Mouse (Mus musculus) hindbrain, embryonic 12.5 days (tissue): ENCODE results near the gene Gfra1. TPM values are rescaled to one million over a fixed set of nuclear protein-coding genes. Genes with fewer than 3 reads are reported as not detected.
A peak's percentile ranks its signal among the peaks of the same experiment; 100 is the strongest.

Experiments used
- ATAC-seq: fragments of 200-750 bp; cut with Nextera tagmentation; 2 replicates; pipeline ENCODE4 v1.8.0; 2017; ENCODE audit warnings: moderate TSS enrichment; ENCODE audit not compliant: low FRiP score
- H3K27ac ChIP-seq: fragments of 300-500 bp; sonication (generic); 2 replicates; pipeline ENCODE4 v1.5.1; 2016; ENCODE audit warnings: mild to moderate bottlenecking
- H3K27me3 ChIP-seq: fragments of 300-500 bp; sonication (generic); 2 replicates; pipeline ENCODE4 v1.6.1; 2016; ENCODE audit warnings: mild to moderate bottlenecking
- H3K36me3 ChIP-seq: fragments of 300-500 bp; sonication (generic); 2 replicates; pipeline ENCODE4 v1.6.1; 2016; ENCODE audit warnings: mild to moderate bottlenecking
- H3K4me1 ChIP-seq: fragments of 300-500 bp; sonication (generic); 2 replicates; pipeline ENCODE4 v1.6.1; 2016
- H3K4me2 ChIP-seq: fragments of 300-500 bp; sonication (generic); replicated peaks from 2 replicates; pipeline ENCODE4 v1.6.1; 2016; ENCODE audit warnings: mild to moderate bottlenecking
- H3K4me3 ChIP-seq: fragments of 300-500 bp; sonication (generic); 2 replicates; pipeline ENCODE4 v1.5.1; 2016; ENCODE audit warnings: mild to moderate bottlenecking
- H3K9ac ChIP-seq: fragments of 300-500 bp; sonication (generic); 2 replicates; pipeline ENCODE4 v1.6.1; 2016; ENCODE audit warnings: mild to moderate bottlenecking, moderate library complexity
- H3K9me3 ChIP-seq: fragments of 300-500 bp; sonication (generic); replicated peaks from 2 replicates; pipeline ENCODE4 v1.6.1; 2016; ENCODE audit warnings: mild to moderate bottlenecking
- WGBS: fragments of 180-500 bp; shearing (Covaris S2); methylation state at CpG from one replicate; pipeline ENCODE4 v1.1.7; 2016; 5-methylcytosine and 5-hydroxymethylcytosine counted together
- polyA plus RNA-seq: library from polyadenylated mRNA; unstranded; fragments of >200 nt; fragmentation: Nextera tagmentation; extraction: Ambion mirVana; gene quantifications from 2 replicates; pipeline ENCODE4 v1.2.1, GENCODE M21; 2016

Gene Gfra1
- polyA plus RNA-seq, 1 experiment from 2014 or later: 59.8 TPM

GRCm38 (mm10) chr19:58259250-58259649 is 196.5 kb downstream of the Gfra1 start:
- Histone ChIP-seq H3K27ac (no peak overlapping the region), H3K4me2 (no peak overlapping the region), H3K9ac (no peak overlapping the region), H3K9me3 (no peaks in the 10 kb centered on the region), H3K36me3 (peaks cover 9% of the 10 kb centered on the region; the same call in 1 of the 2 replicates), H3K4me1 (peaks cover 10% of the 10 kb centered on the region; the same call in 1 of the 2 replicates), H3K4me3 (no peak overlapping the region), H3K27me3 (peaks cover 14% of the 10 kb centered on the region)
- no peak for ATAC-seq
- 36% methylated on average over 2 of the region's 2 CpGs for WGBS

- H3K4me2 ChIP-seq: no peak overlapping the region
- H3K9me3 ChIP-seq: no peaks in the 10 kb centered on the region
- no peak overlapping the region for H3K4me3 ChIP-seq
- no peak for ATAC-seq
- WGBS: 98% methylated on average over 3 of the region's 3 CpGs
- peaks cover 4% of the 10 kb centered on the region; the same call in 1 of the 2 replicates for H3K27me3 ChIP-seq
- H3K27ac ChIP-seq: no peak overlapping the region
- H3K9ac ChIP-seq: no peak overlapping the region
- peaks cover 10% of the 10 kb centered on the region; the same call in 1 of the 2 replicates for H3K4me1 ChIP-seq
- 0 out of 2 replicates have a peak, but pooled peaks cover 3% of the 10 kb centered on the region for H3K36me3 ChIP-seq
These were observed 199.2 kb downstream of the Gfra1 start for GRCm38 (mm10) chr19:58256485-58256884.

GRCm38 (mm10) chr19:58255394-58255793 is 200.3 kb downstream of the Gfra1 start:
- 86% methylated on average over 7 of the region's 7 CpGs for WGBS
- no peak for ATAC-seq
- no peaks in the 10 kb centered on the region for H3K9me3 ChIP-seq
- H3K4me1 ChIP-seq: peaks cover 7% of the 10 kb centered on the region; the same call in 1 of the 2 replicates
- H3K4me2 ChIP-seq: no peak overlapping the region
- H3K36me3 ChIP-seq: 0 out of 2 replicates have a peak, but pooled peaks cover 3% of the 10 kb centered on the region
- no peak overlapping the region for H3K4me3 ChIP-seq
- H3K9ac ChIP-seq: no peak overlapping the region
- no peaks in the 10 kb centered on the region; the same call in 1 of the 2 replicates for H3K27me3 ChIP-seq
- H3K27ac ChIP-seq: no peak overlapping the region

- H3K36me3 ChIP-seq: 0 out of 2 replicates have a peak, but pooled peaks cover 3% of the 10 kb centered on the region
- no peak overlapping the region for H3K9ac ChIP-seq
- 69% methylated on average over 3 of the region's 3 CpGs for WGBS
- H3K4me3 ChIP-seq: no peak overlapping the region
- ATAC-seq: no peak
- H3K9me3 ChIP-seq: no peaks in the 10 kb centered on the region
- H3K4me1 ChIP-seq: no peaks in the 10 kb centered on the region
- no peak overlapping the region for H3K4me2 ChIP-seq
- H3K27me3 ChIP-seq: no peaks in the 10 kb centered on the region; the same call in 1 of the 2 replicates
- no peak overlapping the region for H3K27ac ChIP-seq
These were observed 201.5 kb downstream of the Gfra1 start for GRCm38 (mm10) chr19:58254172-58254571.

GRCm38 (mm10) chr19:58251698-58252097 is 204.0 kb downstream of the Gfra1 start:
- Histone ChIP-seq H3K4me3 (no peak overlapping the region), H3K9ac (no peak overlapping the region), H3K27me3 (no peaks in the 10 kb centered on the region; the same call in 1 of the 2 replicates), H3K36me3 (0 out of 2 replicates have a peak, but pooled peaks cover 3% of the 10 kb centered on the region), H3K4me1 (0 out of 2 replicates have a peak, but pooled peaks cover 3% of the 10 kb centered on the region), H3K27ac (no peak overlapping the region), H3K9me3 (no peaks in the 10 kb centered on the region), H3K4me2 (no peak overlapping the region)
- 89% methylated on average over 4 of the region's 4 CpGs for WGBS
- no peak for ATAC-seq

GRCm38 (mm10) chr19:58251095-58251494 is 204.6 kb downstream of the Gfra1 start:
- no peak overlapping the region for H3K4me2 ChIP-seq

GRCm38 (mm10) chr19:58250237-58250636 is 205.5 kb downstream of the Gfra1 start:
- ATAC-seq: no peak
- 87% methylated on average over 8 of the region's 8 CpGs for WGBS
- Histone ChIP-seq H3K9ac (no peak overlapping the region), H3K4me3 (no peak overlapping the region), H3K9me3 (no peaks in the 10 kb centered on the region), H3K4me1 (0 out of 2 replicates have a peak, but pooled peaks cover 3% of the 10 kb centered on the region), H3K27me3 (no peaks in the 10 kb centered on the region; the same call in 1 of the 2 replicates), H3K4me2 (no peak overlapping the region), H3K27ac (no peak overlapping the region), H3K36me3 (no peaks in the 10 kb centered on the region)

More at GRCm38 (mm10) chr19:58251095-58251494, 204.6 kb downstream of the Gfra1 start:
- no peak overlapping the region for H3K4me3 ChIP-seq
- no peaks in the 10 kb centered on the region; the same call in 1 of the 2 replicates for H3K27me3 ChIP-seq
- H3K9ac ChIP-seq: no peak overlapping the region
- 69% methylated on average over 6 of the region's 6 CpGs for WGBS
- 0 out of 2 replicates have a peak, but pooled peaks cover 3% of the 10 kb centered on the region for H3K4me1 ChIP-seq
- no peaks in the 10 kb centered on the region for H3K9me3 ChIP-seq
- H3K27ac ChIP-seq: no peak overlapping the region
- ATAC-seq: no peak
- 0 out of 2 replicates have a peak, but pooled peaks cover 3% of the 10 kb centered on the region for H3K36me3 ChIP-seq

- H3K4me3 ChIP-seq: no peak overlapping the region
- H3K4me1 ChIP-seq: peaks cover 17% of the 10 kb centered on the region
- no peak overlapping the region for H3K27ac ChIP-seq
- ATAC-seq: no peak
- H3K4me2 ChIP-seq: no peak overlapping the region
- no peaks in the 10 kb centered on the region for H3K9me3 ChIP-seq
- H3K27me3 ChIP-seq: no peaks in the 10 kb centered on the region; the same call in 1 of the 2 replicates
- WGBS: 57% methylated on average over 4 of the region's 4 CpGs
- no peaks in the 10 kb centered on the region for H3K36me3 ChIP-seq
- no peak overlapping the region for H3K9ac ChIP-seq
These were observed 211.6 kb downstream of the Gfra1 start for GRCm38 (mm10) chr19:58244148-58244547.

GRCm38 (mm10) chr19:58243604-58244003 is 212.1 kb downstream of the Gfra1 start:
- Histone ChIP-seq H3K4me1 (peaks cover 17% of the 10 kb centered on the region), H3K27me3 (no peaks in the 10 kb centered on the region; the same call in 1 of the 2 replicates), H3K4me3 (no peak overlapping the region), H3K36me3 (no peaks in the 10 kb centered on the region), H3K4me2 (no peak overlapping the region), H3K9ac (no peak overlapping the region), H3K9me3 (no peaks in the 10 kb centered on the region), H3K27ac (no peak overlapping the region)
- WGBS: 71% methylated on average over 1 of the region's 1 CpGs
- ATAC-seq: no peak

- Histone ChIP-seq H3K36me3 (no peaks in the 10 kb centered on the region), H3K27ac (no peak overlapping the region), H3K9ac (no peak overlapping the region), H3K4me3 (no peak overlapping the region), H3K27me3 (no peaks in the 10 kb centered on the region), H3K9me3 (no peaks in the 10 kb centered on the region), H3K4me2 (no peak overlapping the region), H3K4me1 (0 out of 2 replicates have a peak, but pooled peaks cover 4% of the 10 kb centered on the region)
- 85% methylated on average over 8 of the region's 8 CpGs for WGBS
- no peak for ATAC-seq
These were observed 217.4 kb downstream of the Gfra1 start for GRCm38 (mm10) chr19:58238325-58238724.

GRCm38 (mm10) chr19:58227725-58228124 is 228.0 kb downstream of the Gfra1 start:
- H3K4me2 ChIP-seq: no peak overlapping the region
- H3K9me3 ChIP-seq: no peaks in the 10 kb centered on the region
- peaks cover 25% of the 10 kb centered on the region for H3K4me1 ChIP-seq
- ATAC-seq: no peak
- H3K9ac ChIP-seq: no peak overlapping the region
- no peaks in the 10 kb centered on the region for H3K27me3 ChIP-seq
- H3K4me3 ChIP-seq: no peak overlapping the region
- whole genome bisulfite sequencing: 62% methylated on average over 9 of the region's 9 CpGs
- no peaks in the 10 kb centered on the region for H3K36me3 ChIP-seq
- no peak overlapping the region for H3K27ac ChIP-seq

- H3K4me3 ChIP-seq: no peak overlapping the region
- no peaks in the 10 kb centered on the region for H3K36me3 ChIP-seq
- H3K27me3 ChIP-seq: no peaks in the 10 kb centered on the region
- peaks cover 24% of the 10 kb centered on the region for H3K4me1 ChIP-seq
- H3K4me2 ChIP-seq: no peak overlapping the region
- no peaks in the 10 kb centered on the region for H3K9me3 ChIP-seq
- 0 out of 2 replicates have a peak overlapping the region, but pooled peaks have one; percentile 1 for H3K27ac ChIP-seq
- 59% methylated on average over 3 of the region's 3 CpGs for WGBS
- no peak for ATAC-seq
- H3K9ac ChIP-seq: no peak overlapping the region
These were observed 228.8 kb downstream of the Gfra1 start for GRCm38 (mm10) chr19:58226882-58227281.
